Mouse (Mus musculus): ENCODE data around the gene Nxnl1. TPM values are rescaled to one million over a fixed set of nuclear protein-coding genes. Genes with fewer than 3 reads are reported as not detected.

Nxnl1 gene
- polyA plus RNA-seq, 1 experiment, result not detected

- Histone ChIP-seq H3K4me3 (ENCODE audit: extremely low read depth, insufficient read depth, insufficient read length) (no peak overlapping the region), H3K27me3 (ENCODE audit: control insufficient read depth, insufficient read depth, low read length) (no peaks in the 10 kb centered on the region), H3K4me1 (ENCODE audit: control insufficient read depth, insufficient read depth, insufficient read length) (peaks cover 2% of the 10 kb centered on the region; the same call in 1 of the 2 replicates), H3K36me3 (ENCODE audit: control insufficient read depth, insufficient read depth, low read length) (no peaks in the 10 kb centered on the region), H3K27ac (ENCODE audit: insufficient read depth, low read length) (no peak overlapping the region)
- no peak for DNase-seq (ENCODE audit: low read depth in 1 of 2, low spot score in 2 of 2)
- 85% methylated on average over 9 of the region's 9 CpGs for WGBS
- TF ChIP-seq POLR2A (IDR thresholded peaks at IDR 0.05; ENCODE audit: low read depth, low read length) (no peak), CTCF (IDR thresholded peaks at IDR 0.05; ENCODE audit: extremely low read depth, insufficient read depth, insufficient read length, insufficient replicate concordance) (no peak)
Observed at GRCm38 (mm10) chr8:71572847-71573633, 6.6 kb upstream of the Nxnl1 start.

- Histone ChIP-seq H3K4me1 (ENCODE audit: control insufficient read depth, insufficient read depth, insufficient read length) (peaks cover 2% of the 10 kb centered on the region; the same call in 1 of the 2 replicates), H3K27me3 (ENCODE audit: control insufficient read depth, insufficient read depth, low read length) (no peaks in the 10 kb centered on the region), H3K36me3 (ENCODE audit: control insufficient read depth, insufficient read depth, low read length) (no peaks in the 10 kb centered on the region), H3K4me3 (ENCODE audit: extremely low read depth, insufficient read depth, insufficient read length) (no peak overlapping the region), H3K27ac (ENCODE audit: insufficient read depth, low read length) (no peak overlapping the region)
- DNase-seq (ENCODE audit: low read depth in 1 of 2, low spot score in 2 of 2), result no peak
- TF ChIP-seq CTCF (IDR thresholded peaks at IDR 0.05; ENCODE audit: extremely low read depth, insufficient read depth, insufficient read length, insufficient replicate concordance) (no peak), POLR2A (IDR thresholded peaks at IDR 0.05; ENCODE audit: low read depth, low read length) (no peak)
- 96% methylated on average over 2 of the region's 2 CpGs for WGBS
Observed at GRCm38 (mm10) chr8:71572077-71572476, 5.7 kb upstream of the Nxnl1 start.

GRCm38 (mm10) chr8:71570291-71570954, 4.0 kb upstream of the Nxnl1 start:
- Histone ChIP-seq H3K27me3 (ENCODE audit: control insufficient read depth, insufficient read depth, low read length) (no peaks in the 10 kb centered on the region), H3K4me1 (ENCODE audit: control insufficient read depth, insufficient read depth, insufficient read length) (peaks cover 2% of the 10 kb centered on the region; the same call in 1 of the 2 replicates), H3K27ac (ENCODE audit: insufficient read depth, low read length) (peak overlapping the region; percentile 9; the same call in 1 of the 2 replicates), H3K36me3 (ENCODE audit: control insufficient read depth, insufficient read depth, low read length) (no peaks in the 10 kb centered on the region), H3K4me3 (ENCODE audit: extremely low read depth, insufficient read depth, insufficient read length) (peak overlapping the region; percentile 58)
- under 1% methylated on average over 41 of the region's 41 CpGs for WGBS
- DNase-seq (ENCODE audit: low read depth in 1 of 2, low spot score in 2 of 2), result peak; percentile 81 to 84
- TF ChIP-seq CTCF (IDR thresholded peaks at IDR 0.05; ENCODE audit: extremely low read depth, insufficient read depth, insufficient read length, insufficient replicate concordance) (no peak), POLR2A (IDR thresholded peaks at IDR 0.05; ENCODE audit: low read depth, low read length) (no peak)

- Histone ChIP-seq H3K36me3 (ENCODE audit: control insufficient read depth, insufficient read depth, low read length) (no peaks in the 10 kb centered on the region), H3K4me3 (ENCODE audit: extremely low read depth, insufficient read depth, insufficient read length) (peak overlapping the region; percentile 58), H3K27me3 (ENCODE audit: control insufficient read depth, insufficient read depth, low read length) (no peaks in the 10 kb centered on the region), H3K27ac (ENCODE audit: insufficient read depth, low read length) (peak overlapping the region; percentile 48; the same call in 1 of the 2 replicates), H3K4me1 (ENCODE audit: control insufficient read depth, insufficient read depth, insufficient read length) (peaks cover 2% of the 10 kb centered on the region; the same call in 1 of the 2 replicates)
- DNase-seq (ENCODE audit: low read depth in 1 of 2, low spot score in 2 of 2), result peak; percentile 70 to 73
- 11% methylated on average over 51 of the region's 51 CpGs for WGBS
- TF ChIP-seq CTCF (IDR thresholded peaks at IDR 0.05; ENCODE audit: extremely low read depth, insufficient read depth, insufficient read length, insufficient replicate concordance) (no peak), POLR2A (IDR thresholded peaks at IDR 0.05; ENCODE audit: low read depth, low read length) (no peak)
Observed at GRCm38 (mm10) chr8:71569366-71570290, 3.2 kb upstream of the Nxnl1 start.

GRCm38 (mm10) chr8:71568941-71569340, 2.5 kb upstream of the Nxnl1 start:
- no peak for TF ChIP-seq POLR2A (IDR thresholded peaks at IDR 0.05; ENCODE audit: low read depth, low read length)
- no peak for TF ChIP-seq CTCF (IDR thresholded peaks at IDR 0.05; ENCODE audit: extremely low read depth, insufficient read depth, insufficient read length, insufficient replicate concordance)
- DNase-seq (ENCODE audit: low read depth in 1 of 2, low spot score in 2 of 2), result no peak
- peaks cover 2% of the 10 kb centered on the region; the same call in 1 of the 2 replicates for H3K4me1 ChIP-seq (ENCODE audit: control insufficient read depth, insufficient read depth, insufficient read length)
- no peaks in the 10 kb centered on the region for H3K36me3 ChIP-seq (ENCODE audit: control insufficient read depth, insufficient read depth, low read length)
- no peak overlapping the region for H3K4me3 ChIP-seq (ENCODE audit: extremely low read depth, insufficient read depth, insufficient read length)
- no peaks in the 10 kb centered on the region for H3K27me3 ChIP-seq (ENCODE audit: control insufficient read depth, insufficient read depth, low read length)
- H3K27ac ChIP-seq (ENCODE audit: insufficient read depth, low read length), result no peak overlapping the region
- WGBS, result 79% methylated on average over 6 of the region's 6 CpGs

GRCm38 (mm10) chr8:71568387-71568937, 2.1 kb upstream of the Nxnl1 start, which contains the start of gene Slc27a1:
Slc27a1 (plus strand) TSS chr8:71568882.
- 55% methylated on average over 13 of the region's 13 CpGs for WGBS
- H3K4me1 ChIP-seq (ENCODE audit: control insufficient read depth, insufficient read depth, insufficient read length), result peaks cover 2% of the 10 kb centered on the region; the same call in 1 of the 2 replicates
- TF ChIP-seq CTCF (IDR thresholded peaks at IDR 0.05; ENCODE audit: extremely low read depth, insufficient read depth, insufficient read length, insufficient replicate concordance), result no peak
- TF ChIP-seq POLR2A (IDR thresholded peaks at IDR 0.05; ENCODE audit: low read depth, low read length), result no peak
- H3K36me3 ChIP-seq (ENCODE audit: control insufficient read depth, insufficient read depth, low read length), result no peaks in the 10 kb centered on the region
- DNase-seq (ENCODE audit: low read depth in 1 of 2, low spot score in 2 of 2), result no peak
- H3K27ac ChIP-seq (ENCODE audit: insufficient read depth, low read length), result peak within 1 kb of the TSS; percentile 48; the same call in 1 of the 2 replicates
- no peaks in the 10 kb centered on the region for H3K27me3 ChIP-seq (ENCODE audit: control insufficient read depth, insufficient read depth, low read length)
- H3K4me3 ChIP-seq (ENCODE audit: extremely low read depth, insufficient read depth, insufficient read length), result peak within 1 kb of the TSS; percentile 58
